Mouse (Mus musculus) central nervous system, embryonic 18 days (tissue): ENCODE results near the gene Cfap73. TPM values are rescaled to one million over a fixed set of nuclear protein-coding genes. Genes with fewer than 3 reads are reported as not detected.

Experiments used
- polyA plus RNA-seq: library from polyadenylated mRNA; depleted of rRNA; stranded (reverse); fragments of >200 nt; gene quantifications from 2 replicates; pipeline ENCODE4 v1.2.3, GENCODE M21; 2012; rRNA removed

Cfap73 gene
- polyA plus RNA-seq = 0.56 and 0.71 TPM in 2 replicates

DNA sequence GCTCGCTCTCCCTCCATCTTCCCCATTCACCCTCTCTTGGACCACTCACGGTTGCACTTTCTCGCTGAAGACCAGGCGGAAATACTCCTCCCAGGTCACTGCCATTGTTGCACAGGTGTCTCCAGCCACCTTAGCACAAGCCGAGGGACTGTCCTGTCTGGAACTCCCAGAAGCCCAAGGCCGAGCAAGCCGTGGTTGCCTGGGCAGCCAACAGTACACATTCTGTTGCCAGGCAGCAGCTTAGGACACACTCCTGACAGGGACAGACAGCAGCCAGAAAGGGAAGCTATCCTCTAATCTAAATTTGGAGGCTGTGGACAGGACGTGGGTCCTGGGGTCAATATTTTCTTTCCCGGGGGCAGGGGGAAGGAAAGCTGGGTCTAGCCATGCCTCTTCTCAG lies at the start of gene Cfap73:
Gene Cfap73, minus strand, starts transcription at position 105 of the 400 bp plus-strand sequence.

DNA sequence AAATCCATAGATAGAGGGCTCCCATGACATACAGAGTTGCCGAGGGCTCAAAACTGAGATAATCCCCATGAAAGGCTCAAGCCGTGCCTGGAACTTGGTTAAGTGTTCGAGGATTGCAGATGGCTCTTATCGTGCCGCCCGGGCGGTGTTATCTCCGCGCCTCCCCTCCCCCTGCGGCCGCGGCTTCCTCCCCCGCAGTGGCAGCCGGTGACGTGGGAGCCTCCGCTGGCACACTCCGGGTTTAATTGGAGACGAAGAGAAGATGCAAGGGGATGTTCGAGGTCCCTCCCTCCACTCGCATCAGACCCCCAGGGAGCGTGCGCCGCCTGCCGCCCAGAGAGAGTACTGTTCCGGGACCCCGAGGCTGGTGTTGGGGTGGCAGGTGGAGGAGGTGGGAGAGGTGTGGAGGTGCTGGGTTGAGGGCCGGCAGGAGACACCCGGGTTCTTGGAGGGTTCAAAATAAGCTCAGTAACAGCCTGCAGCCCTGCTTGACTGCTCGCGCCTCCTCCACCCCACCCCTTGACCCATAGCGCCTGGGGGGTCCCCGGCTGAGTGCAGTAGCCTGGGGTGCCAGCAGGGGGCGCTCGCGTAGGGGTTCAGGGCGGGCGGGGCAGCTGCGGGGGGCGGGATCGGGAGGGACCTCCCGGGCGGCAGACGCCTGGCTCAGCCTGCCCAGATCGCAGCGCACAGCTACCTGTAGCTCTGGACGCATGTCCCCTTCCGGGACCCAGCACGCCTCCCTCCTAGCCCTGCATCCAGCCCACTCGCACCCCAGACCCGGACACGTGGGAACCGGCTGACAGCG lies 14.7 kb upstream of the Cfap73 start, which contains the start of gene Rasal1:
Gene Rasal1, plus strand, starts transcription at position 244 of the 805 bp plus-strand sequence.

DNA sequence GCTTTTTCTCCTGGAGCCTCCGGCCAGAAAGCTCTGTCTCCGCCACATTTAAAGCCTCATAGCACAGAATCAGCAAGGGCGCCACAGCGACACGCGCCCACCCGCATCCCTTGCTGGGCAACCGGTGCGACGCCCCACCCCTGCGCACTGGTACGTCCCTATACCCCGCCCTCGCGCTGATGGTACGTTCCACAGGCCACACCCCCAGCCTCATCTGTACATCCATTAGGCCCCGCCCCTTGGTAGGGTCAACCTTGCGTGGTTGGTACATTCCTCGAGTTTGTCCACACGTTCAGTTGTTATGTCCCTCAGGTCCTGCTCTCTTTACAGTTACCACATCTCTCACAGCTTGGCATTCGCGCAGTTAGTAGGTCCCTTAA lies 21.6 kb downstream of the Cfap73 start, which contains the start of the genes Rita1 and Ddx54:
Gene Rita1, minus strand, starts transcription at position 148 of the 380 bp plus-strand sequence.
Gene Ddx54, plus strand, starts transcription at position 298 of the 380 bp plus-strand sequence.

GRCm38 (mm10) chr5:120588569-120589094 lies 45.4 kb downstream of the Cfap73 start, which contains the start of the genes Tpcn1 and Iqcd:
TSS of gene Tpcn1 (minus strand) at chr5:120588673.
TSS of gene Iqcd (plus strand) at chr5:120589016.

Other genes with a start within 250 kb of the Cfap73 start
- gene Lhx5, start 202.5 kb downstream of the Cfap73 start, polyA plus RNA-seq = 4.1 and 5.0 TPM in 2 replicates
- 5.0 and 7.5 TPM in 2 replicates for gene Sdsl, start 161.4 kb downstream of the Cfap73 start, polyA plus RNA-seq
- gene Sds, start 157.7 kb downstream of the Cfap73 start, polyA plus RNA-seq = 0.05 and 0.13 TPM in 2 replicates
- 13.7 and 17.5 TPM in 2 replicates for gene Plbd2, start 130.6 kb downstream of the Cfap73 start, polyA plus RNA-seq
- 2.5 TPM in 2 replicates for gene Slc8b1, start 123.1 kb downstream of the Cfap73 start, polyA plus RNA-seq
- gene Tpcn1, start 45.6 kb downstream of the Cfap73 start, polyA plus RNA-seq = 18.5 and 23.3 TPM in 2 replicates
- 1.9 and 2.6 TPM in 2 replicates for gene Iqcd, start 45.2 kb downstream of the Cfap73 start, polyA plus RNA-seq
- gene Rita1, start 21.6 kb downstream of the Cfap73 start, polyA plus RNA-seq = 37.6 and 40.1 TPM in 2 replicates
- 32.8 and 37.0 TPM in 2 replicates for gene Ddx54, start 21.5 kb downstream of the Cfap73 start, polyA plus RNA-seq
- 18.6 and 23.8 TPM in 2 replicates for gene Rasal1, start 14.6 kb upstream of the Cfap73 start, polyA plus RNA-seq
- gene Dtx1, start 77.7 kb upstream of the Cfap73 start, polyA plus RNA-seq = 119 and 137 TPM in 2 replicates
- gene Oas2, start 115.6 kb upstream of the Cfap73 start, polyA plus RNA-seq = 0.62 and 1.3 TPM in 2 replicates
- gene Oas3, start 143.4 kb upstream of the Cfap73 start, polyA plus RNA-seq = 0.22 and 0.47 TPM in 2 replicates
- gene Oas1e, start 161.3 kb upstream of the Cfap73 start, polyA plus RNA-seq = 0.16 and 0.22 TPM in 2 replicates
- 0.65 and 0.99 TPM in 2 replicates for gene Oas1c, start 178.3 kb upstream of the Cfap73 start, polyA plus RNA-seq
- gene Oas1f, start 213.1 kb upstream of the Cfap73 start, polyA plus RNA-seq = 0.05 TPM in 1 of 2 replicates, not detected in the other
- gene Oas1h, start 227.2 kb upstream of the Cfap73 start, polyA plus RNA-seq = not detected in 2 replicates